Mouse (Mus musculus): ENCODE measurements at regions not wholly inside any gene's neighbourhood (a gene's known extent, or its start where the extent isn't known, plus 50 kb on each side); places are given as distances from the start of the nearest gene placed in this dataset.

DNA sequence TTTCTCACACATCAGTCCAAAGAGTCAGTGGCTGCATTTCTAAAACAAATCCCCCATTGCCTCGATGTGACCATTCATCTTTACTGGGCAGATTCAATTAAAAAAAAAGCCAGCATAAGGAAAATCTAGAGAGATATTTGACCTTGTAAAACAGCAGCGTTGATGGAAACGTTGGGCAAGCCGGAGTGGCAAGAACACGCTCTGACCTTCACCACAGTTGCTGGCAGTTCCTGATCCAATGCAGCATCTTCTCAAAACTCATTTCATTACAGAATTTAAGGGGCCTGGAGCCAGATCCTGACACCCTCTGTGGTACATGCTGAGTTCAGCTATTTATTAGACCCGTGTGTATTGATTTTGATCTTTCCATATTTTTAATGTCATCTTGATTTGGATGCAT lies 225.7 kb upstream of the Rnd3 start:
- WGBS = 89% methylated on average over 6 of the region's 6 CpGs
- Histone ChIP-seq H3K36me3 (ENCODE audit: control insufficient read depth, insufficient read depth, low read length) (no peaks in the 10 kb centered on the region), H3K79me2 (replicated peaks; ENCODE audit: control insufficient read depth, insufficient read depth, low read length) (no peaks in the 10 kb centered on the region), H3K4me1 (ENCODE audit: control insufficient read depth, insufficient read depth, low read length) (no peaks in the 10 kb centered on the region), H3K4me3 (no peak overlapping the region), H3K27ac (no peak overlapping the region), H3K9ac (ENCODE audit: low read depth, low read length) (no peak overlapping the region), H3K27me3 (ENCODE audit: control insufficient read depth, insufficient read depth, low read length) (no peaks in the 10 kb centered on the region)
- no peak for TF ChIP-seq POLR2A (IDR thresholded peaks at IDR 0.05; ENCODE audit: insufficient read depth, low read depth, low read length)
- intact Hi-C loops (cut with DNase I) = no loop called here
- DNase-seq = no peak

DNA sequence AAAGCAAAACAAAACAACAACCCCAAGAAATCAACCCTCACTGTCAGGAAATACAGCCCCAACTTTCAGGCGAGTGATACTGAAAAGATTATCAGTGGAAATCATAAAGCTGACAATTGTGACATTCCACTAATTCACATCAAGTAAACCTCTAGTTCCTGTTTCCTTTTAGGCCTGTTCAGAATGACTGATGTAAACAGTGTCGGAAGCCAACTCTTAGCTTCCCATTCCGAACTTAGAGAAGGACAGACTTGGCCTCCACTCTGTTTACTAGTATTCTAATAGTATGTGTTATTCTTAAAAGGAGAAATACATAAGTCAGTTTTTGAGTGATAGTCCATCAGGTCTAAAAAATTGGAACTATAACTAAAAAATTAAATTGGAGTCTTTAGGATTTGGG lies 223.9 kb upstream of the Rnd3 start:
- Histone ChIP-seq H3K27ac (no peak overlapping the region), H3K9ac (ENCODE audit: low read depth, low read length) (no peak overlapping the region), H3K4me3 (no peak overlapping the region), H3K4me1 (ENCODE audit: control insufficient read depth, insufficient read depth, low read length) (no peaks in the 10 kb centered on the region), H3K36me3 (ENCODE audit: control insufficient read depth, insufficient read depth, low read length) (no peaks in the 10 kb centered on the region), H3K79me2 (replicated peaks; ENCODE audit: control insufficient read depth, insufficient read depth, low read length) (no peaks in the 10 kb centered on the region), H3K27me3 (ENCODE audit: control insufficient read depth, insufficient read depth, low read length) (no peaks in the 10 kb centered on the region)
- no peak for DNase-seq
- intact Hi-C loops (cut with DNase I) = no loop called here
- 42% methylated on average over 3 of the region's 3 CpGs for WGBS
- TF ChIP-seq EP300 (IDR thresholded peaks at IDR 0.05; ENCODE audit: insufficient read depth, low read depth, low read length) = no peak
- TF ChIP-seq POLR2A (IDR thresholded peaks at IDR 0.05; ENCODE audit: insufficient read depth, low read depth, low read length) = no peak
- TF ChIP-seq CTCF (IDR thresholded peaks at IDR 0.05) = no peak

DNA sequence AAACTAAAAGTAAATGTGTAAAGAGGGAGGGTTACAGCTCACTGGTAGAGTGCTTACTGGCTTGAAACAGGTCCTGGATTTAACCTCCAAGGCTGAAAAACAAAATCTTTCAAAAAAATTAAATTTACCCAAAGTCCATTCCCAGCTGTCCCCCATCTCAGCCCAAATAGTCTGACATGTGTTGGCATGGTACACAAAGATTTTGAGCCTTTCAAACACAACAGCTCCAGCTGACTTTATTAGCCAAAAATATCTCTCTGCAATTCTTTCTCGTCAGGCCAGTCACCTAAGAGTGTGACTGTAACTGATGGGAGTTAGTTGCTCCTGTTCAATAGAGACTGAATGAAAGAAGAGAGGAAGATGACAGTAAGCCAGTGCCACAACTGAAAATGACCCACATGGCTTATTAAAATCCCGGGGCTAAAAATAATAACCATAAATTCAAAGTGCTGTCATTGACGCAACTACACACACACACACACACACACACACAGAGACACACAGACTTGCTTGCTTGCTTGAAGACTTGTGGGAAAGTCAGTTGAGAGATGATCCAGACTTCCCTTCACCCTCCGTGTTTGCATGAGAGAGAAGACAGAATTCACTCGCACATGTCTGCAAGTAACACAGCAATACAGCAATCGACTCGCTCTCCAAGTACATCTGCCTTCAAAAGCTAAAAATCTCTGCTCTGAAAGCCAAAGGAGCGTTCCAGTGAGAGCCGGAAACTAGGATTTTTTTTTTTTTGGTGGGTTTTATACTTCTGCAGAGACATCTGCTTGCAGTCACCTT lies 214.1 kb upstream of the Rnd3 start:
- TF ChIP-seq EP300 (IDR thresholded peaks at IDR 0.05; ENCODE audit: insufficient read depth, low read depth, low read length) (no peak), POLR2A (IDR thresholded peaks at IDR 0.05; ENCODE audit: insufficient read depth, low read depth, low read length) (no peak), CTCF (IDR thresholded peaks at IDR 0.05) (no peak)
- DNase-seq = no peak
- Histone ChIP-seq H3K36me3 (ENCODE audit: control insufficient read depth, insufficient read depth, low read length) (no peaks in the 10 kb centered on the region), H3K4me1 (ENCODE audit: control insufficient read depth, insufficient read depth, low read length) (no peaks in the 10 kb centered on the region; the same call in 1 of the 2 replicates), H3K4me3 (no peak overlapping the region), H3K27ac (no peak overlapping the region), H3K9ac (ENCODE audit: low read depth, low read length) (no peak overlapping the region), H3K27me3 (ENCODE audit: control insufficient read depth, insufficient read depth, low read length) (no peaks in the 10 kb centered on the region), H3K79me2 (replicated peaks; ENCODE audit: control insufficient read depth, insufficient read depth, low read length) (no peaks in the 10 kb centered on the region)
- 63% methylated on average over 9 of the region's 9 CpGs for WGBS
- intact Hi-C loops (cut with DNase I) = no loop called here

DNA sequence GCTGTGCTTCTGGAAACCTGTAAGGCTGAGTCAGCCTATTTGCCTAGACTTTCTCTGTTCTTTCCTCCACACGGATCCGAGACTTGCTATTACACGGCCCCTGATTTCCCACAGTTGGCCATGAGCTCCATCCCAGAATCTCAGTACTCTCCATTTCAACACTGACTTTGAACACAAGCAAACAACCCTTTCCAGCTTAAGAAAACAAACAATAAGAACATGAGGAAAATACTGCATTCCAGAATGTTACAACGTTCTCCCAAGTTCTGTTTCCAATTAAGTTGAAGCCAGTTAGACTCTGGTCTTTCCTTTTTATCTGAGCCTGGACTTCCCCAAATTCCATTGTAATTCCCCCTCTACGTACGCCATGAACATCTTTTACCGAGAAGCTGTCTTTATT lies 206.4 kb upstream of the Rnd3 start:
- Histone ChIP-seq H3K27me3 (ENCODE audit: control insufficient read depth, insufficient read depth, low read length) (no peaks in the 10 kb centered on the region), H3K4me1 (ENCODE audit: control insufficient read depth, insufficient read depth, low read length) (no peaks in the 10 kb centered on the region), H3K9ac (ENCODE audit: low read depth, low read length) (no peak overlapping the region), H3K27ac (no peak overlapping the region), H3K4me3 (no peak overlapping the region), H3K79me2 (replicated peaks; ENCODE audit: control insufficient read depth, insufficient read depth, low read length) (no peaks in the 10 kb centered on the region), H3K36me3 (ENCODE audit: control insufficient read depth, insufficient read depth, low read length) (no peaks in the 10 kb centered on the region)
- WGBS = 70% methylated on average over 7 of the region's 7 CpGs
- no peak for DNase-seq
- TF ChIP-seq POLR2A (IDR thresholded peaks at IDR 0.05; ENCODE audit: insufficient read depth, low read depth, low read length) (no peak), EP300 (IDR thresholded peaks at IDR 0.05; ENCODE audit: insufficient read depth, low read depth, low read length) (no peak), CTCF (IDR thresholded peaks at IDR 0.05) (no peak)
- intact Hi-C loops (cut with DNase I) = no loop called here

DNA sequence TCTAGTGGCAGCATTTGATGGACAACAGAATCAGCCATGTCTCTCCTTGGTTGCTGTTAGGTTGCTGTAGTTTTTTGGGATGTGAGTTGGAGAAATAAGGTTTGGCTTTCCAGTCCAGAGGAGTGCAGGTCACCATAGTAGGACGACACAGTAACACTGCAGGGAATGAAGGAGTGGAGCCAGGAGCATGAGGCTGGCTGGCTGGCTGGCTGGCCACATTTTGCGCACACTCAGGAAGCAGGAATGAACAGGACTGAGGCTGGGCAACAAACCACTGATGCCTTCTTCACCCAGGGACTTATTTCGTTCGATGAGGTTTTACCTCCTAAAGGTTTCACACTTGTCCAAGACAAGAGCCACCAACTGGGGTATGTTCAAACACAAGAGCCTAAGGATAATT lies 205.9 kb upstream of the Rnd3 start:
- Histone ChIP-seq H3K79me2 (replicated peaks; ENCODE audit: control insufficient read depth, insufficient read depth, low read length) (no peaks in the 10 kb centered on the region), H3K4me1 (ENCODE audit: control insufficient read depth, insufficient read depth, low read length) (no peaks in the 10 kb centered on the region), H3K4me3 (no peak overlapping the region), H3K36me3 (ENCODE audit: control insufficient read depth, insufficient read depth, low read length) (no peaks in the 10 kb centered on the region), H3K9ac (ENCODE audit: low read depth, low read length) (no peak overlapping the region), H3K27ac (no peak overlapping the region), H3K27me3 (ENCODE audit: control insufficient read depth, insufficient read depth, low read length) (no peaks in the 10 kb centered on the region)
- WGBS = 86% methylated on average over 4 of the region's 4 CpGs
- TF ChIP-seq POLR2A (IDR thresholded peaks at IDR 0.05; ENCODE audit: insufficient read depth, low read depth, low read length) = no peak
- TF ChIP-seq CTCF (IDR thresholded peaks at IDR 0.05) = no peak
- TF ChIP-seq EP300 (IDR thresholded peaks at IDR 0.05; ENCODE audit: insufficient read depth, low read depth, low read length) = no peak
- no peak for DNase-seq
- intact Hi-C loops (cut with DNase I) = no loop called here

DNA sequence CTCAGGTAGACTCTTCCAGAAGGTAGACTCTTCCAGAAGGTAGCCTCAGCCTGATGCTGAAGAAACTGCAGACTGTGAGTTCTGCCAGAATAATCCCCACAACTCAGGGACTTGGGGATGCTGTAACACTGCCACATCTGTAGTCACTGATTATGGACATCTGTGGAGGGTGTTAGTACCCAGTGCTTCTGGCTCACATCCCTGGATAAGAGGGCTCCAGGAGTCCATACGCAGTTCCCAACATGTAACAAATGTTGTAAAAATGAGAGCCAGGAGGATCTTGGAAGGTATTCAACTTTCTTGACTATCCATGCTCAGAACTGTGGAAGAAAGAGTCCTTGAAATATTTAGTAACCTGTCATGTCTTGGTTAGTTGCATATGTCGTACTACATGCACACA lies 200.7 kb upstream of the Rnd3 start:
- TF ChIP-seq CTCF (IDR thresholded peaks at IDR 0.05) (no peak), EP300 (IDR thresholded peaks at IDR 0.05; ENCODE audit: insufficient read depth, low read depth, low read length) (no peak), POLR2A (IDR thresholded peaks at IDR 0.05; ENCODE audit: insufficient read depth, low read depth, low read length) (no peak)
- Histone ChIP-seq H3K27ac (no peak overlapping the region), H3K9ac (ENCODE audit: low read depth, low read length) (no peak overlapping the region), H3K36me3 (ENCODE audit: control insufficient read depth, insufficient read depth, low read length) (no peaks in the 10 kb centered on the region), H3K27me3 (ENCODE audit: control insufficient read depth, insufficient read depth, low read length) (no peaks in the 10 kb centered on the region), H3K79me2 (replicated peaks; ENCODE audit: control insufficient read depth, insufficient read depth, low read length) (no peaks in the 10 kb centered on the region), H3K4me3 (no peak overlapping the region), H3K4me1 (ENCODE audit: control insufficient read depth, insufficient read depth, low read length) (no peaks in the 10 kb centered on the region)
- DNase-seq = peak in 1 of 2 experiments; percentile 4
- intact Hi-C loops (cut with DNase I) = no loop called here
- 63% methylated on average over 2 of the region's 2 CpGs for WGBS

All from heart, adult 2 months (tissue).